Mouse (Mus musculus) lung, postnatal 25 days (tissue): ENCODE measurements around the gene Sema4b.
A peak's percentile ranks its signal among the peaks of the same experiment; 100 is the strongest.

Experiments used
- DNase-seq: peaks from one replicate; pipeline ENCODE4 v3.0.0; 2022; ENCODE audit warnings: low spot score

Gene Sema4b

DNA sequence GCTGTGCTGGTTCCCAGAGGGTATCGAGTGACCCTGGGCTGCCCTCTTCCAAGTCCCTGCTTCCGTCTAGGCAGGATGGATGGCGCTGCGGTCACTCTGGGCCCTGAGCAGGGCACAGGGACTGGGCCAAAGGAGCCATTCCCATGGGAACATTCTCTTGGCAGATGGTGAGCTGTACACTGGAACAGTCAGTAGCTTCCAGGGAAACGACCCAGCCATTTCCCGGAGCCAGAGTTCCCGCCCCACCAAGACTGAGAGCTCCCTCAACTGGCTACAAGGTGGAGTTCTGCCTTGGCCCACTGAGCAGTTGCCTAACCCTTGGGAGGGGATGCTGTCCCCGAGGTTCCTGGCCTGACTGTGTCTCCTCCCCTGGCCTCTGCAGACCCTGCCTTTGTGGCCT lies 29.9 kb downstream of the Sema4b start:
- DNase-seq: peak; percentile 42

DNA sequence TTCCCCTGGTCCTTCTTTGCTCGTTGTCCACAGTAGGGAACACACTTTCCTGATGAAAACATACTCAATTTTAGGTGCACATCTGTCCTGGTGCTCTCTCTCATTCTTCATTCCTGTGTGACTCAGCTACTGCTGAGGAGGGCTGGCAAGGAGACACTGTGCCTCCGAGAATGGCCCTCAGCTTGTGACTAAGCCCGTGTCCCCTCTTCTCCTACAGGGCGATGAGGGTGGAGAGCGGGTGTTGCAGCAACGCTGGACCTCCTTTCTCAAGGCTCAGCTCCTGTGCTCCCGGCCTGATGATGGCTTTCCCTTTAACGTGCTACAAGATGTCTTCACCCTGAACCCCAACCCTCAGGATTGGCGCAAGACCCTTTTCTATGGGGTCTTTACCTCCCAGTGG lies 32.0 kb downstream of the Sema4b start:
- DNase-seq: no peak

- no peak for DNase-seq
Measured at GRCm38 (mm10) chr7:80220237-80220797, 33.7 kb downstream of the Sema4b start.

DNA sequence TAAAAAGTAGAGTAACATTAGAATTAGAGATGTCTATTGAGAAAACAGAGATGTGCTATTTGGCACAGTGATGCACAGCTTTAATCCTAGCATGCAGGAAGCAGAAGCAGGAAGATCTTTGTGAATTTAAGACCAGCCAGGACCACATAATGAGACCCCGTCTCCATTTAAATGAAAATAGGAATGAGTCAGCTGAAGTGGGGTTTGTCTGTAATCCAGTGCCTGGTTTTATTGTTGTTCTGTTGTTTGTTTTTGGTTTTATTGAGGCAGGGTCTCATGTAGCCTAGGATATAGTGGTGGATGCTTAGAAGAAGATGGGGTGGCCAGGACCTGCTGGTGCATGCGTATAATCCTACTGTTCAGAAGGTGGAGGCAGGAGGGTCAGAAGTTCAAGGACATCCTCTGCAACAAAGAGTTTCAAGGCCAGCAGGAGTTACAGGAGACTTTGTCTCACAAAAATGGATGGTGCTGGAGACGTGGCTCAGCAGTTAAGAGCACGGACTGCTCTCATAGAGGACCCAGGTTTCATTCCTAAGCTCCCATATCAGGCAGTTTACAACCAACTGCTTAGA lies 34.6 kb downstream of the Sema4b start:
- no peak for DNase-seq

DNA sequence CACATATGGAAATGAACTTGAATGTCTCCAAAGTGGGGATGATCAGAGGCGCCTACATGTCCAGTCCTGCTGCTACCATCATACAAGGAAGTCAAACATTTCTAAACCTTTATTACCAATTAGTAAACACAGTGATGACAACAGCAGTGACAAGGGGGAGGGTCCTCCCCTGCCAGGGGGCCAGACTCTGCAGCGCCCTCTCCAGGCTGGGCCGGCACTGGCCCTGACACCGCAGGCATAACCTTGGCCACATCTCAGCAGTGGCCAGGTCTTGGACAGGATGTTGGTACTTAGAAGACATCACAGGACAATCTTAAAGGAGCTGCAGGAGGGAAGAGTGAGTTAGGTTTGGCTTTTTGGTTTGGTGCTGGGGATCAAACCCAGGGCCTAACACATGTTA lies 40.4 kb downstream of the Sema4b start:
- DNase-seq: no peak

GRCm38 (mm10) chr7:80230196-80230595 lies 43.6 kb downstream of the Sema4b start:
- no peak for DNase-seq

- DNase-seq: peak; percentile 39
Measured at GRCm38 (mm10) chr7:80231971-80232488, 45.4 kb downstream of the Sema4b start.

GRCm38 (mm10) chr7:80232489-80233029 lies 45.9 kb downstream of the Sema4b start, which contains the start of the genes Cib1 and Gdpgp1:
Gene Cib1, minus strand, starts transcription at chr7:80232813.
Gene Gdpgp1, plus strand, starts transcription at chr7:80232865.
- DNase-seq: peak; percentile 97

- DNase-seq: no peak
Measured at GRCm38 (mm10) chr7:80233799-80234198, 47.2 kb downstream of the Sema4b start.

- DNase-seq: no peak
Measured at GRCm38 (mm10) chr7:80238542-80238941, 51.9 kb downstream of the Sema4b start.

- DNase-seq: no peak
Measured at GRCm38 (mm10) chr7:80241661-80242060, 55.0 kb downstream of the Sema4b start.

DNA sequence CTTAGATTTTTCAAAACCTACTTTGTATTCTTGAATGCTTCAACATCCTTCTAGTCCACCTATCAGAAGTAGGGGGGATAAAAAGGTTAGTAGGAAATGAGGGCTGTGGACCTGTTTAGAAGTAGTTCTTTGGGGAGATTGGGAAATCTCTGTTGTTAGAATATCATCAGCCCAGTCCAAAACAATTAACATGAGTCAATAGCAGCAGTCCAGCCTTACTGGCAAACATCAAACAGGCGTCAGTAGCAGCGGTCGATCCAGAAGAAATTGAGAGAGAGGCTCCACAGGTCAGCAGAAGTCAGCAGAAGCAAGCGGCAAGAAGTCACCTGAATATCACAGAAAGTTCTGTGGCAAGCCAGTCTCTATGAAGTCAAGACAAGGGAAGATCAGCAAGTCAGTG lies 58.2 kb downstream of the Sema4b start:
- no peak for DNase-seq

- peak; percentile 98 for DNase-seq
Measured at GRCm38 (mm10) chr7:80246148-80246721, 59.6 kb downstream of the Sema4b start, which contains the start of gene Ttll13. Gene Ttll13, plus strand, starts transcription at chr7:80246376.

GRCm38 (mm10) chr7:80246859-80247258 lies 60.2 kb downstream of the Sema4b start:
- DNase-seq: no peak

DNA sequence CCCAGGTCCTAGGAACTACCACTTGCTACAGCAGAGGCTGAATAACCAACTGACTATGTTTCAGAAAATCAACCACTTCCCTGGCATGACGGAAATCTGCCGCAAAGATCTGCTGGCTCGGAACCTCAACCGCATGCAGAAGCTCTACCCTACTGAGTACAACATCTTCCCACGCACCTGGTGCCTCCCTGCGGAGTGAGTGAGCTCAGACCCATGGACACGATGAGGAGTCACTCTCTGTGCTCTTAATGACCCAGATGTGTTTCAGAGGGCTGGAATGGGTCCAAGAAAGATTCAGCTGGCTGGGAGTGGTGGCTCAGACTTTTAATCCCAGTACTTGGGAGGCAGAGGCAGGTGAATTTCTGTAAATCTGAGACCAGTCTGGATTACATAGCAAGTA lies 65.8 kb downstream of the Sema4b start:
- no peak for DNase-seq

DNA sequence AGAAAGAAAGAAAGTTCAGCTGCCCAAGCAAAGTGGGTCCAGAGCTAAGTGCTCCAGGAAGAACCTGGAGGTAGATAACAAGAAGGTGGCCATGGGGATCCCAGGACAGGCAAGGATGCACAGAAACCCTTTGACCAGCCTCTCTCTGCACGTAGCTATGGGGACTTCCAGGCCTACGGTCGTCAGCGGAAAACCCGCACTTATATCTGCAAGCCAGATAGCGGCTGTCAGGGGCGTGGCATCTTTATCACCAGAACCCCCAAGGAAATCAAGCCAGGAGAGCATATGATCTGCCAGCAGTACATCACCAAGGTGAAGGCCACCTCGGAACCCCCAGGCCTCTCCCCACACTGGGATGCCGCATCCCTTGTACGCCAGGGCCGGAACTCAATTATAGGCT lies 66.2 kb downstream of the Sema4b start:
- no peak for DNase-seq

GRCm38 (mm10) chr7:80255981-80256380 lies 69.3 kb downstream of the Sema4b start:
- no peak for DNase-seq

DNA sequence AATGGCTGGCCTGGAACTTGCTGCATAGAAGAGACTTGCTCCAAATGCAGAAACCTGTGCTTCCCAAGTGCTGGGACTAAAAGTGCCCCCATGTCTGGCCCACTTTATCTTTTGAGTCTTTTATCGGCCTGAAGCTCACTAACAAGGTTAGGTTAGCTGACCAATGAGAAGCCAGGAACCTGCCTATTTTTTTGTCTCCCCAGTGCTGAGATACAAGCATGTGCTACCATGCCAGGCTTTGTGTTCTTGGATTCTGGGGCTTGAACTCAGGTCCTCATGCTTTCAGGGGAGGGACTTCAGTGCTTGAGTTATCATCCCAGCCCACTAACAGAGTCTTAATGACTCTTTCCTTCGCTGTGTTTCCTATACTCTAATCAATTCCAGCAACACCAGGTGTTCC lies 71.1 kb downstream of the Sema4b start:
- DNase-seq: no peak

DNA sequence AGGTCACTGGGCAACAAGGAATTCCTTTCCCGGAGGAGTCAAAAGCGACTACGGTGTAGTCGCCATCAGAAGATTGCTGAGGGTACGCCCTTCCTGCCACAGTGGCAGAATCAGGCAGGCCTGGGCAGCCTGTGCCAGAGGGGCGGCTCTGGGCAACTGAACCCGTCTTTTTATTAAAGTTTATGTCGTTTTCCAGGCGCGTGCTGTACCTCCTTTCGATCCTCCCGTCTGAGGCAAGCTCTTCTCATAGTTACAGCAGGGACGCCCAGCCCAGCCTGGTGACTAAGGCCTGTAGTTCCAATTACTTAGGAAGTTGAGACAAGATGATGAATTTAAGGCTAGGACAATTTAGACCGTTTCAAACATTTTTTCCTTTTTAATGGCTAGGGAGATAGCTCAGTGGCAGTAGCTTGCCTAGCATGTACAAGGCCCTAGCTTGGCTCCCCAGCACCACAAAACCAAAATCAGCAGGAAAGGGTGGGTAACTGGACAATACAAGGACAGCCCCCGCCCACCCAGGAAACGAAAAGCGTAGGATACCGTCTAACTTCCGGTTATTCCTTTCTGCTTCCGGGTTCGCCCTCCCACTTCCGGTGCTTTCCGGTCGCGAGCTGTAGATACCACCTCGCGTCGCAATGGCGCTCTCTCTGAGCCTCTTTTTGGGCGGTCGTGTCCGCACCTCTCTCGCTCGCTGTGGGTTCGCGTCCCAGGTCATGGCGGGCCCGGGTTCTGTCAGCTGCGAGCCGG lies 74.2 kb downstream of the Sema4b start, which contains the start of gene Ngrn:
Gene Ngrn (plus strand): TSS at position 591 of the 747 bp plus-strand sequence.
- DNase-seq: peak; percentile 91

GRCm38 (mm10) chr7:80261372-80261990 lies 74.8 kb downstream of the Sema4b start:
- no peak for DNase-seq

- no peak for DNase-seq
Measured at GRCm38 (mm10) chr7:80264606-80265005, 78.0 kb downstream of the Sema4b start.

GRCm38 (mm10) chr7:80267764-80268163 lies 81.1 kb downstream of the Sema4b start:
- no peak for DNase-seq
